8 mouse cellular contexts compared by ENCODE assay signal in the genomic region with DNA sequence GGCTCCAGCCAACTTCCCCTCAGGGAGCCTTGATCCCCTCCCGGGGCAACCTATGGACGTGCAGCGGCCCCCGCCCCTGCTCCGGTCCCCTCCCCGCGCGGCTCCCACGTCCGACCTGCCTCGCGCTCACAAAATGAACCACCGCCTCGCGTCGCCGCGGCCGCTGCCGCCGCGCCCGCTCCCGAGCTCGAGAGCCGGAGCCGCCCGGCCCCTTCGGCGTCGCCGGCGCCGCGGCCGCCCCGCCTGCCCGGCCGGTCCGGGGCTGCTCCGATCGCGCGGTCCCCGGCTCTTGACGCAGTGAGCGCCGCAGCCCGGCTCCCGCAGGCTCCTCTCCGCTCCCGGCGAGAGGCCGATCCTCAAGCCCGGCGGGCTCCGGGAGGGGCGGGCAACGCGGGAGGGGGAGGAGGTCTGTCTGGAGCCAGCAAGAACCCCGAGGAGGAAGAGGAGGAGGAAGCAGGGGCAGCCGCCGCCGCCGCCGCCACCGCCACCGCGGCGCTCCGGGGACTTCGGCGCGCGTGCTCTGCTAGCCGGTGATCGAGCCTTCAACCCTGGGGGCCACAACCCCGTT. TPM values are rescaled to one million over a fixed set of nuclear protein-coding genes. Genes with fewer than 3 reads are reported as not detected.
A peak's percentile ranks its signal among the peaks of the same experiment; 100 is the strongest.
DNase-seq lines count a peak whose midpoint lies in the region; ATAC-seq and TF ChIP-seq lines count a peak whose summit lies in the region.

No protein-coding gene starts in this region.

- no peak for TF ChIP-seq POLR2A in embryonic fibroblast, embryonic 13.5 days (IDR thresholded peaks at IDR 0.05; ENCODE audit: low read depth, low read length)

- DNase-seq in gastrocnemius, postnatal 14 days, result peak; percentile 26
- no peak for DNase-seq in gastrocnemius, postnatal 25 days
- DNase-seq in ES-E14 (ENCODE audit: low read depth, low spot score), result no peak
- peak; percentile 62 for DNase-seq in midbrain, embryonic 10.5 days (ENCODE audit: low spot score)
- DNase-seq in layer of hippocampus, postnatal 14 days (ENCODE audit: low spot score in 2 of 2), result no peak
- no peak for DNase-seq in layer of hippocampus, postnatal 25 days (ENCODE audit: extremely low spot score in 1 of 2, low spot score in 1 of 2)

- peak overlapping the region; percentile 54 for H3K9ac ChIP-seq in ES-E14 (ENCODE audit: insufficient read depth, low read depth, low read length, poor library complexity, severe bottlenecking)
- peak overlapping the region; percentile 65 for H3K9ac ChIP-seq in intestine, embryonic 16.5 days (ENCODE audit: low read depth, low read length)

- peak overlapping the region; percentile 97 for H3K4me2 ChIP-seq in intestine, embryonic 16.5 days (ENCODE audit: low read depth, low read length)

- intact Hi-C loops in gastrocnemius, postnatal 14 days (cut with DNase I; ENCODE audit: low total_unique reads), result loop anchor here (5.0 kb wide), 1 partner anchor 234 kb away; no protein-coding TSS in a partner anchor

- WGBS in intestine, embryonic 16.5 days, result under 1% methylated on average over 72 of the region's 78 CpGs
- under 1% methylated on average over 75 of the region's 78 CpGs for WGBS in midbrain, embryonic 10.5 days

- in situ Hi-C loops in ES-E14 (cut with MboI; ENCODE audit: low sequenced_read_pairs in 2 of 2, unreplicated experiment in 2 of 2), result loop anchor here (5.0 to 10.0 kb wide), 2 partner anchors 366 to 914 kb away; a partner anchor contains a TSS

- peak overlapping the region; percentile 42 to 81 for H3K4me3 ChIP-seq in ES-E14 (ENCODE audit: insufficient read depth in 1 of 2, low read depth in 1 of 2, low read length in 2 of 2, poor library complexity in 1 of 2, severe bottlenecking in 1 of 2)
- H3K4me3 ChIP-seq in embryonic fibroblast, embryonic 13.5 days (ENCODE audit: insufficient read depth, low read length), result peak overlapping the region; percentile 68
- peak overlapping the region; percentile 64 for H3K4me3 ChIP-seq in intestine, embryonic 16.5 days (ENCODE audit: low read length)
- peak overlapping the region; percentile 77 for H3K4me3 ChIP-seq in midbrain, embryonic 10.5 days

- ATAC-seq in intestine, embryonic 16.5 days, result peak; percentile 54; the same call in 1 of the 2 replicates

- H3K9me3 ChIP-seq in ES-E14 (ENCODE audit: control insufficient read depth, insufficient read depth, low read depth, low read length), result no peaks in the 10 kb centered on the region
- no peaks in the 10 kb centered on the region for H3K9me3 ChIP-seq in intestine, embryonic 16.5 days (ENCODE audit: control insufficient read depth, low read length)
- no peaks in the 10 kb centered on the region for H3K9me3 ChIP-seq in midbrain, embryonic 10.5 days (replicated peaks)

- no peak overlapping the region for H3K27ac ChIP-seq in ES-E14 (ENCODE audit: insufficient read depth, low read depth, low read length, poor library complexity, severe bottlenecking)
- no peak overlapping the region for H3K27ac ChIP-seq in embryonic fibroblast, embryonic 13.5 days (ENCODE audit: insufficient read depth, low read length)
- no peak overlapping the region for H3K27ac ChIP-seq in intestine, embryonic 16.5 days (ENCODE audit: low read length)
- H3K27ac ChIP-seq in midbrain, embryonic 10.5 days (replicated peaks), result peak overlapping the region; percentile 78

- no peak for TF ChIP-seq CTCF in embryonic fibroblast, embryonic 13.5 days (IDR thresholded peaks at IDR 0.05; ENCODE audit: borderline replicate concordance, insufficient read depth, low read length)

- H3K27me3 ChIP-seq in intestine, embryonic 16.5 days (replicated peaks; ENCODE audit: control insufficient read depth, insufficient read depth, low read length), result peaks cover 77% of the 10 kb centered on the region
- H3K27me3 ChIP-seq in midbrain, embryonic 10.5 days (ENCODE audit: low read depth, poor library complexity, severe bottlenecking), result peaks cover 92% of the 10 kb centered on the region

- H3K4me1 ChIP-seq in ES-E14 (ENCODE audit: control insufficient read depth in 2 of 2, insufficient read depth in 2 of 2, low read length in 2 of 2, poor library complexity in 1 of 2), result peaks cover 0 to 20% of the 10 kb centered on the region in 2 experiments; a peak in 1 of 4 replicates
- H3K4me1 ChIP-seq in embryonic fibroblast, embryonic 13.5 days (ENCODE audit: control insufficient read depth, insufficient read depth, low read length), result peaks cover 6% of the 10 kb centered on the region; the same call in 1 of the 2 replicates
- H3K4me1 ChIP-seq in intestine, embryonic 16.5 days (ENCODE audit: control insufficient read depth, insufficient read depth, low read length), result peaks cover 42% of the 10 kb centered on the region
- H3K4me1 ChIP-seq in midbrain, embryonic 10.5 days, result peaks cover 66% of the 10 kb centered on the region

- H3K36me3 ChIP-seq in ES-E14 (ENCODE audit: control insufficient read depth, insufficient read depth, low read length, poor library complexity, severe bottlenecking), result no peaks in the 10 kb centered on the region
- no peaks in the 10 kb centered on the region for H3K36me3 ChIP-seq in intestine, embryonic 16.5 days (ENCODE audit: control insufficient read depth, insufficient read depth, low read length)
- no peaks in the 10 kb centered on the region for H3K36me3 ChIP-seq in midbrain, embryonic 10.5 days

TF ChIP-seq in ES-E14, 5 proteins besides CTCF, POLR2A, EP300 and RAD21:
- TF ChIP-seq ZNF384 (IDR thresholded peaks at IDR 0.05; ENCODE audit: low read depth, low read length) (no peak), MAFK (IDR thresholded peaks at IDR 0.05; ENCODE audit: insufficient read depth, low read depth, low read length) (no peak), ZC3H11A (IDR thresholded peaks at IDR 0.05; ENCODE audit: borderline replicate concordance, low read depth, low read length) (no peak), HCFC1 (IDR thresholded peaks at IDR 0.05; ENCODE audit: borderline replicate concordance, insufficient read depth, low read length) (no peak), CHD2 (IDR thresholded peaks at IDR 0.05; ENCODE audit: low read depth, low read length) (no peak)
TF ChIP-seq in ES-E14: peak in this region for 0.

RNA-seq across cellular contexts. Expression of a gene that starts 0.6 kb away (rescaled TPM):
- total RNA-seq in gastrocnemius, postnatal 14 days (2021), result under 1 TPM; 0.09 to 0.25 TPM
- not detected for total RNA-seq in gastrocnemius, postnatal 25 days (2021)
- 0.53 and 1.1 TPM in 2 replicates for total RNA-seq in ES-E14 (2012; rRNA removed)
- polyA plus RNA-seq in embryonic fibroblast, embryonic 13.5 days (2011; ENCODE audit: insufficient read length, low read depth, missing spikeins), result 2.1 and 2.7 TPM in 2 replicates
- 0.16 and 0.17 TPM in 2 replicates for polyA plus RNA-seq in intestine, embryonic 16.5 days (2015; fragmentation: Nextera tagmentation; extraction: Ambion mirVana)
- 0.14 and 0.48 TPM in 2 replicates for polyA plus RNA-seq in midbrain, embryonic 10.5 days (2016; fragmentation: Nextera tagmentation; extraction: Ambion mirVana)
- 10 to 100 TPM; 29.9 to 33.8 TPM for total RNA-seq in layer of hippocampus, postnatal 14 days (2021)
- total RNA-seq in layer of hippocampus, postnatal 25 days (2021), result 10 to 100 TPM; 27.4 to 29.4 TPM

Comparison
In these comparisons a context has a peak if more than half of its experiments do, and no peak if none do; other contexts are left out.
1. DNase-seq: peak in gastrocnemius, postnatal 14 days (single experiment) and midbrain, embryonic 10.5 days (single experiment); none in gastrocnemius, postnatal 25 days (single experiment), ES-E14 (single experiment), layer of hippocampus, postnatal 14 days (0 of 2) and layer of hippocampus, postnatal 25 days (0 of 2).
2. RNA of a gene that starts 0.6 kb away (total RNA-seq): 29.9 to 33.8 TPM in layer of hippocampus, postnatal 14 days and 27.4 to 29.4 TPM in layer of hippocampus, postnatal 25 days; 0.53 to 1.1 TPM in ES-E14, 0.09 to 0.25 TPM in gastrocnemius, postnatal 14 days and not detected in gastrocnemius, postnatal 25 days; every median in the first group is over 10 times any median in the second.
3. Peak in every context shown above with its lines, with median percentiles within 50 percentile points of each other: H3K4me3 ChIP-seq.